Mouse (Mus musculus): ENCODE data around the gene Shroom1.

- TF ChIP-seq POLR2A (IDR thresholded peaks at IDR 0.05; ENCODE audit: low read depth, low read length) (no peak), CTCF (IDR thresholded peaks at IDR 0.05; ENCODE audit: borderline replicate concordance, insufficient read depth, low read length) (no peak)
Measured at GRCm38 (mm10) chr11:53510351-53510750, 53.3 kb downstream of the Shroom1 start.
